Mouse (Mus musculus) fat pad, adult 2 months (tissue): ENCODE data around the gene Gm45140.
"Not testable (repeated sequence)": the region's sequence is repeated elsewhere in the genome, so short reads cannot be mapped to it uniquely, and the experiment has no call there.

Source experiments
- DNase-seq: peaks from one replicate; pipeline ENCODE4 v3.0.0-alpha.2; 2011; ENCODE audit warnings: low read depth, low spot score; ENCODE audit errors: extremely low read depth

Gene Gm45140

DNA sequence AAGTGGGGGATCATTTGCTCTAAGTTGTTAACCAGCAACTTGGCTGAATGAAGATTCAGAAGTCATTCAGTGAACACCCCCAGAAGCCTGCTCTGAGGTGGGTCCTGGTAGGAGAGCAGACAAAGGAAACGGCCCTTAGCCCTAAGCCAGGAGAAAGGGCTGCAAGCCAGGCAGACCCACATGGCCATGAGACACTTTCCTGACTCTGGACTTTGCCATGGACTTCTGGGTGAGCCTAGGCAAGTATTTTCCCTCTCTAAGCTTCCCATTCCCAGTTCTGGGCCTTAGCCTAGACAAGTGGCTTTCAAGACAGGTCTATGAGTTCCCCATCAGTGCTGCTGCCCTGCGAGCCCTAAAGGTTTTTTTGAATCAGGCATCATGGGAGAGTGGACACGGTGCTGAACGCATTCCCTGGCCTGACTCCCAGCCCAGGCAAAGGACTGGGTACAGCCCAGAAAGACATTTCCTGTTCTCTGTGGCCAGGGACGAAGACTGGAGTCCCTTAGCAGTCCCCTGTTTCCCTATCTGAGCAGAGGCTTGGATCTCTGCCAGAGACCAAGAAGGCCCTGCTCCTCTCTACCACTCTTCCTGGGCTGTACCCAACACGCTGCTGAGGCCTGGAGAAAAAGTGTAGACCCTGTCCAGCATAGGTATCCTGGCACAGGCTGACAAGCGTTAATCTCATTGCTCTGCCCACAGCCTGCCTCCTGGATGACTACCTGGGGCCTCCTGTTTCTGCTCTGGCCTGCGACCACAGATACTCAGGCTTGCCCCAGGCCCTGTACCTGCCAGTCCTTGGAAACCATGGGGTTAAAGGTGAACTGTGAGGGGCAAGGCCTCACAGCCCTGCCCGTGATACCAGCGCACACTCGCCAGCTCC lies 57.1 kb downstream of the Gm45140 start:
- no peak for DNase-seq

DNA sequence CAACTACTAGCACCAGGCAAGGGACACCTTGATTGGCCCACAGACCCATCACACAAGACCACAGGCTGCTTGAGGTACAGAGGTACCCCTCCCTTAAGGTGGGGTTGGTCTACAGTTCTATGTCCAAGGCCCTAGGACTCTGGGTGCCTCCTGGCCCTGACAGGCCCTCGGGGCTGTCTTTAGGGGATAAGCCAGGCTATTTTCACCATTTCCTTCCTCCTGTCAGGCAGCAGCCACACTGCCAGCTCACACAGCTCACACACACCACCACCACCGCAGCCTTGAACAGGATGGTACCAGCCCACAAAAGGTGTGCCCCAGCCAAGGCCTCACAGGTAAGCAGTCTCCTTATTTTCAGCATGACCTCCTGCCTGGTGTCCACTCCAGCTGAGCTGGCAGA lies 57.8 kb downstream of the Gm45140 start, which contains the start of gene Gp9:
Gene Gp9, plus strand, starts transcription at position 231 of the 400 bp plus-strand sequence.
- DNase-seq: no peak

DNA sequence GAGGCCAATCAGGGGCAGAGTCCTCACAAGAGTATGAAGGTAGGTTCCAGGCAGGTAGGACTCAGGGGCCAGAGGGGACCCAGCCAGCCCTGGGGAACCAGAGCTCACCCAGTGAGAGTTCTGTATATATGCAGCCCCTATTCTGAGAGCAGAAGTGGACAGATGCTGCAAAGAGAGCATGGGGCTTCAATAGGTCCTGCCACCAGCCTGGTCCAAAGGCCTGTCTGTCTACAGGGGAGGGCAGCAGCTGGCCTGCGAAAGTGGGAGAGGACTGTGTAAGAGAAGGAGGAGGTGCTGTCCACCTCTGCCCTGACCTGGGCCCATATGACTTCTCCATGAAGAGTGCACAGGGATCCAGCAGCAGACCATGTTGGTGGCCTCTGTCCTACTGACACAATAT lies 58.9 kb downstream of the Gm45140 start:
- DNase-seq: no peak

DNA sequence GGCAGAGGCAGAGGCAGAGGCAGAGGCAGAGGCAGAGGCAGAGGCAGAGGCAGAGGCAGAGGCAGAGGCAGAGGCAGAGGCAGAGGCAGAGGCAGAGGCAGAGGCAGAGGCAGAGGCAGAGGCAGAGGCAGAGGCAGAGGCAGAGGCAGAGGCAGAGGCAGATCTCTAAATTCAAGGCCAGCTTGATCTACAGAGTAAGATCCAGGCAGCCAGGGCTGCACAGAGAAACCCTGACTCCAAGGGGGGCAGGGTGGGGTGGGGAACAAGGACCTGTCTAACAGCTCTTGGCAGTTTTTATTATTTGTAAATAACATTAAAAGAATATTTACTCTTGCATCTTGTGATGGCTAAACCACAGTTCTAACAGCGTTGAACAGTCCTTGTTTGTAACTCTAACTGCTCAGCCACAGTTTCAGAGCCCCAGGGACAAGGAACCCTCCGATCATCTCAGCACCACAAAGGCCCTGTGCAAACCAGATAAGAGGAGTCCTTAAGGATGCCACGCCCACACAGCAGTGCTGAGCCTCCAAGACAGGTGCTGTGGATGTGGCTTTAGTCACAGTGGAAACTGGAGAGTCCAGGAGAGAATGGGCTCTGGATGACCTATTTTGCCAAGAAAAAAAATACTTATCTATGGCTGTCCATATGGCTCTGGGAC lies 59.9 kb downstream of the Gm45140 start:
- no peak for DNase-seq

DNA sequence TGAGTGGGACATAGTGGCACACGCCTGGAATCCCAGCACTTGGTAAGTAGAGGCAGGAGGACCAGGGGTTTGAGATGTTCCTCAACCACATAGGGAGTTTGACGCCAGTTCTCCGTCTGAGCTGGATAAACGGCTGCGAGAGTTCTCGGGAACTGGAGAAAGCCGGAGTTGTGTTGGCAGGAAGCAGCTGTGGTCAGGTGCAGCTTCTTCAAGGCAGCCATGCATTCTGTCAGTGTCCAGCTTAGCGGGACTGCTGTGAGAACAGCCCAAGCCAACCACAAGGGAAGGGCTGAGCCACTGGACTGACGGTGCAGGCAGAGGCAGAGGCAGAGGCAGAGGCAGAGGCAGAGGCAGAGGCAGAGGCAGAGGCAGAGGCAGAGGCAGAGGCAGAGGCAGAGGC lies 60.7 kb downstream of the Gm45140 start:
- DNase-seq: no peak

DNA sequence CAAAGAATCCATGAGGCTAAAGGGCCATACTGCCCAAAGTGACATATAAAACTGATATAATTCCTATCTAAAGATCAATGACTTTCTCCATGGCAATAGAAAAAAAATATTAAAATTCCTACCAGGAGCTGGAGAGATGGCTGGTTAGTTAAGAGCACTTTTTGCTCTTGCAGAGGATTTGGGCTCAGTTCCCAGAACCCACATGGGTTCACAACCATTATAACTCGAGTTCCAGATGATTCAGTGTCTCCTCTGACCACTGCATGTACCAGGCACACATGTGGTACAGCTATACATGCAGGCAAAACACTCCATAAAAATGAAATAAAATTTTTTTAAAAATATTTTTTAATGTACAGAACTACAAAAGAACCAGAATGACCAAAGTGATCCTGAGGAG lies 61.1 kb downstream of the Gm45140 start:
- DNase-seq: no peak

DNA sequence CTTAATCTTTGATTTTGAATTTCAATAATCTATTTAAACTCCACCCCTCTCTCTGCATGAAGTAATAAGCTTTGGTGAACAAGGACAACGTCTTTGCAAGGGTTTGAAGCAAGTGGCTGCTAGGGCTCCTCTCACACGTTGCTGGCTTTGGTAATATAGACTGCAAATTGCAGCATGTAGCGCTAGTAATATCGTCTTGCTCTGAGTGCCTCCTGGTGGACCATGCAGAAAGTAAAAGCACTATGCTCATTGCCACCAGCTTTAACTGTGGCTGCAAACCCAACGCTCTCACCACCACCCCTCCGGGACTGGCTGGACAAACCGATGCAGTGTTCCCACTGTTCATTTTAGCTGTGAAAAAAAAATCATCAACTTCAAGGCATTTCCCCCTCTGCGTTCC lies 65.0 kb downstream of the Gm45140 start:
- DNase-seq: no peak

DNA sequence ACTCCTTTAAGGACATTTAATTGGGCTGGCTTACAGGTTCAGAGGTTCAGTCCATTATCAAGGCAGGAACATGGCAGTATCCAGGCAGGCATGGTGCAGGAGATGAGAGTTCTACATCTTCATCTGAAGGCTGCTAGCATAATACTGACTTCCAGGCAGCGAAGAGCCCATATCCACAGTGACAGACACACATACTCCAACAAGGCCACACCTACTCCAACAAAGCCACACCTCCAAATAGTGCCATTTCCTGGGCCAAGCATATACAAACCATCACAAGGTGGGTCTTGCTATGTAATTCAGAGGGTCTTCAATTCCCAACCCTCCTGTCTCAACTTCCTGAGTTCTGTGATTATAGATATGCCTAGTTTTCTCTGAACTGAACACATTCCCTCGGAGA lies 71.3 kb downstream of the Gm45140 start:
- DNase-seq: not testable (repeated sequence)

DNA sequence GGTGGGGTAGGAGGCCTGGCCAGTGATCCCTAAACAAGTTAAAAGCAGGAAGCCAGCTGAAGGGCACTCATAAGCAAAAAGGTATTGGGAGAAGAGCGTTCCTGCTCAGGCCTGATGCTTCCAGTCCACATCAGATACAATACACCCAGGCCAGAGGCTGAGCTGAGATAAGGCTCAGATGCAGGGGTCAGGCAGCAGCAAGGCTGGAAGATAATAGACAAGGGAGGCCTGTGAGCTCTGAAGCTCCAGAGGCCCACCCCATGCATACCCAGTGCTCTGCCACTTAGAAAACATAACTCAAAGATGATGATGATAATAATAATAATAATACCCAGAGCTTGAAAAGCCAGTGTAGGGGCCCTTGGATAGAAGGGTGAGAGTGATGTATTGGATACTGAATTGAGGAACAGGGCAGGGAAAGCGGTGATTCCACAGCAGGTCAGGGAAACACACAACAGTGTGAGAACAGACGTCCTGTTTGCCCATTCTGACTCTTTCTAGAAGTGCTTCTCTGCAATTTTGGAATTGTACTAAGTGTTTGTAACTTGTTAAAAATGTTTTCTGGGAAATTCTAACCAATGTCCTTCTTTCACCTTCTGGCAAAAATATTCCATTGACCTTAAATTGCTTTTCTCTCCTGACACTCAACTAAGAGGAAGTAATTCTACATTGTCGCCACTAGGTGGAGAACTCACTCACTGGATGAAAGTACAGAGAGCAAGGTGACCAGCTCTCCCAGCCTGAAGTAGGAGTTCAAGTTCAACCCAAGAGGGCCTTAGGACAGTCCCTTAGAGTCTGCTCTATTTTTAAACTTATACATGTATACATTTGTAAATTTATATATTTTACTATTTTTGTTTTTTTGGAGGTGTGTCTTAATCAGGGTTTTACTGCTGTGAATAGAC lies 72.0 kb downstream of the Gm45140 start:
- DNase-seq: no peak

DNA sequence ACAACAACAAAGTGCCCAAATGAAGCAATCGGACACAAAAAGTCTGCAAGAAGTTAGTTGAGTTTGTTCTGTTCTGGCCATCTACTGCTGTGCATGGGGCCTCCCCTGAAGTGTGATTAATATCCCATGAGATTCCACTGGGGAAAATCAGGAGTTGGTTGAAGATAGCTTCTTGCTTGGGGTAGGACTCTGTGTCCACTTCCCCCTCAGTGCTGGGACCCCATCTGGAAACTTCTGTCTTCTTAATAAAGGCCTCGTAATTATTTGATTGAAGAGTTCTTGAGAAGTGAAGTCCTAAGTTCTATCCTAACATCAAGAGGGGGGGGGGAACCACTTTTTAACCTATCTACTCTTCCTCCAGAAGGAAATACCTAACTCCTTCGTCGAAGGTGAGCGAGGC lies 73.4 kb downstream of the Gm45140 start:
- no peak for DNase-seq

DNA sequence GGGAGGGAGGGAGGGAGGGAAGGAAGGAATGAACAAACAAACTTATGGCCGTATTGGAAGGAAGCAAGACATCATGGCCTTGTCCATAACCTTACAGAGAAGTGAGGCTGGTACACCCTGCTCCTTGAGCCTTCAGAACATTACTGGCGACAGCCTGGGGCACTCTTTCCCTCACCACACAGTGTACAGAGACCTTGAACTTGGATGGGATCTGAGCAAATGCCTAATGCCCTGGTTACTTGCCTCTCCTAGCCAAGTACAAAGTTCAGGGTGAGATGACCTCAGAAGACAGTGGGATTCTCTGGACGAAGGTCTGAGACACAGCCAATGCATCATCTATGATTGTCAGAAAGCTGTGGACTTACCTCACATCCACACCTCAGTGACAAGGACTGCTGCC lies 75.7 kb downstream of the Gm45140 start:
- DNase-seq: no peak

DNA sequence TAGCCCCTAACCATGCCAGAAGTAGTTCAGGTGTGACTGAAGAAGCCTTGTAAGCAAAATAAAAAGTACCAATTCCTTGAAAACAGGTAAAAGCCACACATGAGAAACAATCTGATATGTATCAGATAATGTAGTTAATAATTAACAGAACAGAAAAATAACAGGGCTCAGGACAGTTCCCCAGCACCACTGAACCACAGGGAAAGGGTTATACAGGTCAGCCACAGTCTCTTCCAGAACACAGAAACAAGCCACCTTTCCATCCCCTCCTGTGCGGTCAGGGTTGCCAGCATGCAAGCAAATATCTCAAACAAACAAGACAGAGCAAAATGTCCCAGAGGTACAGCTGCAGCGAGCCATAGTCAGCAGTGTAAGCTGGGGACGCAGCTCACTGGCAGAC lies 76.2 kb downstream of the Gm45140 start:
- no peak for DNase-seq

DNA sequence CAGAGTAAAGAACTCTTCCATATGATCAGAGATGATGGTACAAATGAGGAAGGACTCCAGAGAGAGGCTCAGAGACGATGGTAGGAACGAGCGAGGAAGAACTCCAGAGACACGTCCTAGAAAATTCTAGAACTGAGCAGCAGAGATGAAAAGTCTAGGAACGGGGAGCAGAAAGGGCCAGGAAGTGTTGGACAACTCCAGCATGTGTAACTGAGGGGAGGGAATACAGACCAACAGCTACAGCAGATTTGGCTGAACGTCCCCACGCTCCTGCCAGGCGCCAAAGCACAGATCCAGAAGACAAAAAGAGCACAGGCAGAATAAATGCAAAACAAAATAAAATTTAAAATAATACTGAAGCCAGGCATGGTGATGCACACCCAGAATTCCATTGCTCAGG lies 78.7 kb downstream of the Gm45140 start:
- no peak for DNase-seq

DNA sequence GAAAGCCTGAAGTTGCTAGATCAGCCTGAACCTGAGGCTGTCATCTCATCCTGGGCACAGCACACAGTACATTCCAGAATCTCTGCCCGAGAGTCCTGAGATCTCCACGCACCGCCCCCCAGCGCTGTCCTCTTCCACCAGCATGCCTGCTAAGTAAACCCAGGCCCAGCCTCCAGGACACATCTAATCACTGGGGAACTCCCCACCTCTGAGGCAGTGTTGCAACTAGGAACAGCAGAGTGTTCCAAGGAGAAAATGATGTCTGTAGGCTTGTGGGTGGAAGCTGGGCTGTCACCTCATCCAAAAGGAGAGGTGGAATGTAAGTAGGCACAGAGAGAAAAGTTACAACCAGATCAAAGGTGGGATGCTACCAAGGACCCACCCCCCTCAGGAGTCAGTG lies 80.4 kb downstream of the Gm45140 start:
- peak; percentile 11 for DNase-seq

DNA sequence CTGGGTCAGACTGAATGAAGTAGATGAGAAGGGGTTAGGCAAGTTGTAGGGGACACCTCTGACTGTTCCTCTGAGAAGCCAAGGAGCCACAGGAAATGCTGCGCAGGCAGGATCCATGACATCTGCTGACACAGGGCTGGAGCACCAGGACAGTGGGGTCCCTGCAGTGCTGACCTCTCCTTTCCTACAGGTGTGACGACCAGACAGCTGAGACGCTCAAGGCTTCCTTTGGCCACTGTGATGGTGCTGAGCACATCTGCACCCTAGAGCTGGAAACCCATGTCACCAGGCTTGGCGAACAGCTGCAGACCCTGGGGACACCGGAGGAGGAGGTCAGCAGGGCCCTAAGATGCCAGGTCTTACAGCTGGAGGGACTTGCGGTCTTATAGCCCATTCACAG lies 84.0 kb downstream of the Gm45140 start:
- DNase-seq: no peak

DNA sequence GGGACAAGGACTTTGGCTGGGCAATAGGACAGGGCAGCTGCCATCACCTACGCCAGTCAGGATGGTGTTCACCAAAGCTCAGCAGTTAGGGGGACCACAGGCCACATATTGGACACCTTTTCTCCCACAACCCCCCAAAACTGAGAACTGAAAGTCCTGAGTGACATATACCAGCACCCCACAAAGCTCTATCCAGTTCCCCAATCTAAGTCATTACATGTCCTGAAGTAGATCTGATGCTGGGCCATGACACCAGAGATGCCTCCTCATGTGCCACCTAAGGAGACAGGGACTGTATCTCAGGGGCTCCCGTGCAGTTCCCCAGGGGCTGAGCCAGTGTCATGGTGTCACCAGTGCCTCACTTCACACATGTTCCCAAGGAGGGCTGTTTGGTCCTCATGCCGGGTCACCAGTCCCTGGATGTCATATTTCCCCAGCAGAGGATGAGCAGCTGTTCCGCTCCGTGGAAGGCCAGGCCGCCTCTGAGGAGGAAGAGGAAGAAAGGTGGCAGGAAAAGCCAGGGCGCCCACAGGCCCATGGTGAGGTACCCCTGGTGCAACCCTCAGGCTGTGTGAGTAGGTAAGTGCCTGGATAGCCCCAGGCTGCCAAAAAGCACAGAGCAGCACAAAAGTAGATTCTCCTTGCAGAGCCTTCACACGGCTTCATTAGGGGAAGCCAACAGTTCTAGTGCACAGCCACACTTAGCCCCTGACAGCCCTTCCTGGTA lies 85.2 kb downstream of the Gm45140 start:
- DNase-seq: no peak

DNA sequence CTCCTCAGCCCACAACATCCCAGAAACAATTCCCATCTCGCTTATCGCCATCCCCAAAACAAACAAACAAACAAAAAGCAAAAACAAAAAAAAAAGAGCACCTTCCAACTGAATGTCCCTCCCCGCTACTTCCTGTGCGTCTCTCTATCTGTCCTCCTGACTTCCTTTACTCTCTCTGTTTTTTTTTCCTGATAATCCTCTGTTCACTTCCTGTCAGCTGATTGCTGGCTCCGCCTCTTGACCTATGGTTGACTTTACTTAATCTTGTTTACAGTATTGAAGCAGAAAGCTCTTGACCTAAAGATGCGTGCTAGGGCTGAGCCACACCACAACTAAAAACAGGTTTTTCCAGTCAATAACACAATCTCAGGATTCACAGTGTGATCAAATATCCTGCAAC lies 87.1 kb downstream of the Gm45140 start:
- no peak for DNase-seq

DNA sequence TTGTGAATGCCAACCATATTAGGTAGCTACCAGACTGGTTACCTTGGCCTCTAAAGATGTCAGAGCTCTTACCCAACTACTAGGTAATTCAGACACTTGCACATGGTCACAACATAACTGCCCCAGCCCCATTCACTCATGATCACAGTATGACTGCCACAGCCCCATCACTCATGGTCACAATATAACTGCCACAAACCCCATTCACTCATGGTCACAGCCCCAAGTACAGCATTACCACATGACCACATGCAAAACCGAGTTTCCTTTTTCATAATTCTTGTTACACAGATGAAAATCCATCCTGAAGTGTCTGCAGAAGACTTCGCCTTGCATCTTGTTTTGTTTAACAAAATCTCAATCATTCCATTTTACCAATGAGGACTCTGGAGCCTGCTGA lies 87.5 kb downstream of the Gm45140 start:
- no peak for DNase-seq

DNA sequence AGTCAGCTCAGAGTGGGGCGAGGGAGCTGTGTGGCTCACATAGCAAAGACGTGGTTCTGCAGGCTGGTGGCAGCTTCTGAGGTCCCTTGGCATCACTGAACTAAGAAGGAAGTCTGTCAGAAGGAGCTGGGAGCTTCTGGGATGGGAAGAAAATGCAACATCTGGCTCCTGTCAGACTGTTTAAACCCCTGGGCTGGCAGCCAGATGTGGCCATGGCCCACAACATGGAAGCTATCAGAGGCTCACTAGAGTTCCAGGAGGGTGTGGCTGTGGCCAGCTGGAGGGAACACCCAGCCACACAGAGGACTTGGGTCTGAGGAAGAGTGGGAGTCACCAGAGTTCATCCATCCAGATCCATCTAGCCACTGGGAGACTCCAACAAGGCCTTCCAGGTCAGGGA lies 88.7 kb downstream of the Gm45140 start:
- no peak for DNase-seq

DNA sequence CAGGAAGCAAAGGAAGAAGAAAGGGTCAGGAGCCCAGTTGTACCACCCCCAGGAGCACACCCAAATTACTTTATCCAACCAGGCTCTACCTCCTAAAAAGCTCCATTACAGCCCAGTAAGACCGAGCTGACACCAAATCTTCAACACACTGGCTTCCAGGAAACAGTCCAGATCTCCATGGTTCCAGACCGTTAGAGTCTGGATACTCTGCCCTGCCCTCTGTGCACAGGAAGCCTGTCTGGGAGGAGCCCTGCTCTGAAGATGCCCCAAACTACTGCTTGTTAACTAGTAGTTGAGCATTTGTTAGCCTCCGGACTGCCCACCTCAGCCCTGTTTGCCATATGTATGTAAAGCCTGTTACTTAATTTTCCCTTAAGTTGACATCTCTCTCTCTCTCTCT lies 89.5 kb downstream of the Gm45140 start:
- no peak for DNase-seq

DNA sequence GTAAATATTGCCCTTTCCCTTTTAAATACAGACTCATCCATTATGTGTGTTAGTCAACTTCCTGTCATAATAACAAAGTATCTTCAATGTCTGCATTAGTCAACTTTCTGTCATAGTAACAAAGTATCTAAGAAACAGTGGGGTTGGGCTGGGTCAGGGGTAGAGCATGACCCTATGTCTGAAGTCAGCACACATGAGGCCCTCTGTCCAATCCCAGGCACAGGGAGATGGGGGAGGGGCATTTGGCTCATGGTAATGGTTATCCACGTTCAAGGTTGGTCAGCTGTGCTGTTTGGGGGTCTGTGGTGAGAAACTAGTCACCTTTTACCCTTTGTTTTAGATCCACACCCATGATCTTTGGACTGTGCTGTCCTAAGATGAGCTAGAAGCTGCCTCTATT lies 90.3 kb downstream of the Gm45140 start:
- no peak for DNase-seq
